Comparison of ENCODE assay signal across 16 mouse cellular contexts in genomic region chr4:115473585-115473984, GRCm38 (mm10). TPM values are rescaled to one million over a fixed set of nuclear protein-coding genes. Genes with fewer than 3 reads are reported as not detected.
"Had no signal": no experiment of that assay in that cellular context is flagged by ENCODE, and none has a peak within 500 bp of the region (broad histone marks: within the 10 kb centered on the region; RNA-seq: fewer than 3 reads in every experiment).

No protein-coding gene starts in this region.

RNA-seq across cellular contexts. Expression of gene Cyp4a30b, which starts 21.2 kb away (rescaled TPM):
- total RNA-seq: heart, postnatal 10 days; heart, postnatal 14 days; heart, postnatal 25 days; heart, postnatal 36 days; heart, postnatal 4 days; hematopoietic stem cell, adult 5-6 weeks; hindbrain, postnatal 0 days; layer of hippocampus, adult 18-20 months; layer of hippocampus, adult 2 months; layer of hippocampus, adult 8-10 months; layer of hippocampus, postnatal 10 days; layer of hippocampus, postnatal 14 days; layer of hippocampus, postnatal 25 days; layer of hippocampus, postnatal 36 days; left cerebral cortex, adult 18-20 months; left cerebral cortex, adult 2 months had no signal

RNA-seq across cellular contexts. Expression of gene Cyp4a14, which starts 22.4 kb away (rescaled TPM):
- total RNA-seq: heart, postnatal 10 days; heart, postnatal 14 days; heart, postnatal 25 days; heart, postnatal 36 days; heart, postnatal 4 days; hematopoietic stem cell, adult 5-6 weeks; hindbrain, postnatal 0 days; layer of hippocampus, adult 18-20 months; layer of hippocampus, adult 2 months; layer of hippocampus, adult 8-10 months; layer of hippocampus, postnatal 10 days; layer of hippocampus, postnatal 14 days; layer of hippocampus, postnatal 25 days; layer of hippocampus, postnatal 36 days; left cerebral cortex, adult 18-20 months; left cerebral cortex, adult 2 months had no signal

RNA-seq across cellular contexts. Expression of gene Cyp4a10, which starts 44.5 kb away (rescaled TPM):
- total RNA-seq: heart, postnatal 10 days; heart, postnatal 25 days; hematopoietic stem cell, adult 5-6 weeks; hindbrain, postnatal 0 days; layer of hippocampus, adult 18-20 months; layer of hippocampus, adult 2 months; layer of hippocampus, adult 8-10 months; layer of hippocampus, postnatal 10 days; layer of hippocampus, postnatal 14 days; layer of hippocampus, postnatal 25 days; layer of hippocampus, postnatal 36 days; left cerebral cortex, adult 18-20 months; left cerebral cortex, adult 2 months had no signal
